Mouse (Mus musculus): Measurements from ENCODE around the gene Sphk1. TPM values are rescaled to one million over a fixed set of nuclear protein-coding genes. Genes with fewer than 3 reads are reported as not detected.

Sphk1 gene
- total RNA-seq, 2 experiments from 2014 or later, result 2.6 to 2.7 TPM

GRCm38 (mm10) chr11:116572756-116573543, 42.2 kb downstream of the Sphk1 start:
- intact Hi-C loops (cut with DNase I), result no loop called here
- DNase-seq, result peak; percentile 19 to 35

GRCm38 (mm10) chr11:116574486-116574885, 43.8 kb downstream of the Sphk1 start:
- intact Hi-C loops (cut with DNase I), result no loop called here
- DNase-seq, result no peak

- no peak for DNase-seq
- intact Hi-C loops (cut with DNase I), result no loop called here
These were observed 44.3 kb downstream of the Sphk1 start for GRCm38 (mm10) chr11:116574982-116575381.

GRCm38 (mm10) chr11:116575396-116575795, 44.7 kb downstream of the Sphk1 start:
- no peak for DNase-seq

DNA sequence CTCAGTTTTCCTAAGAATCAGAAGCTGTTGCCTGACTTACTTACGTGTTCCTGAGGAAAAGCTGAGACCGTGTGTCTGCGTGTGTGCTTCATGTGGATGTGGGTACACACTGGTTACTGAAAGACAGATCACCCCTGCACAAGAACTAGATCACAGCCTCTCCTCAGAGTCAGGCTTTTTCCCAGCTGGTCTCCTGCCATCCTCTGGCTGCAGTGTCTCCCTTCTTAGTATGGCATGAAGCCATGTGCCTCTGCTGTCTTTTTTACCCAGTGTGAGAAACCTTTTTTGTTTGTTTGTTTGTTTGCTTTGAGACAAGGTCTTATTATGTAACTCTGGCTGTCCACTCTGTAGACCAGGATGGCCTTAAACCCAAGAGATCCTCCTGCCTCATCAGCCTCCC, 48.6 kb downstream of the Sphk1 start:
- no peak for DNase-seq
- intact Hi-C loops (cut with DNase I), result no loop called here

More at GRCm38 (mm10) chr11:116575396-116575795, 44.7 kb downstream of the Sphk1 start:
- intact Hi-C loops (cut with DNase I), result no loop called here

- intact Hi-C loops (cut with DNase I), result no loop called here
These were observed 49.4 kb downstream of the Sphk1 start for GRCm38 (mm10) chr11:116580031-116580652.

DNA sequence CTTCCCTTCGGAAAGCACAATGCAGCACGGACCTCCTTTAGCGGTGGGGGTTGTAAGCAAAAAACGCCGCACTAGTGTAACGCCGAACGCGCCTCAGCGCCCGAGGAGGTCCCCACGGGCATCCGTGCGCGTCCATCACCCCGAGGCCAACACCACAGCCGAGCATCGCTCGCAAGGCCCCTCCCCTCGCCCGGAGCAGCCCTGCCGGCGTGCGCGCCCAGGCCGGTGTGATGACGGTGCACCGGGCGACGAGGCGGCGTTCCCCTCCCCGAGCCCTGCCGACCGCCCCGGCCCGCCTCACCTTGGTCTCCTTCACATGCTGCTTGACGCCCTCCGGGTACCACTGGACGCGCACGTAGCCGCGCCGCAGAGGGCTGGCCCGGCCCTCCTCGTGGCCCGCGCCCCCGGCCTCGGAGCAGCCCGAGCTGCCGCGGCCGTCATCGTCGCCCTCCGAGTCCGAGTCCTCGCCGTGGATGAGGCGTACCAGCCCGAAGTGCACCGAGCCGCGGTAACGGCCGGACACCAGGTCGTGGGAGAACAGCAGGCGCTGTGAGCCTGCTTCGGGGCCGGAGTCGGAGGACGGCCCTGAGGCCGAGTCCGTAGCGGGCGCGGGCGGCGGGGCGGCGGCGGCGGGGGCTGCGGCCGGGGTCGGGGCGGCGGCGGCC, 50.1 kb downstream of the Sphk1 start:
- intact Hi-C loops (cut with DNase I), result no loop called here
- peak; percentile 55 to 60 for DNase-seq

More at GRCm38 (mm10) chr11:116580031-116580652, 49.4 kb downstream of the Sphk1 start:
- no peak for DNase-seq

DNA sequence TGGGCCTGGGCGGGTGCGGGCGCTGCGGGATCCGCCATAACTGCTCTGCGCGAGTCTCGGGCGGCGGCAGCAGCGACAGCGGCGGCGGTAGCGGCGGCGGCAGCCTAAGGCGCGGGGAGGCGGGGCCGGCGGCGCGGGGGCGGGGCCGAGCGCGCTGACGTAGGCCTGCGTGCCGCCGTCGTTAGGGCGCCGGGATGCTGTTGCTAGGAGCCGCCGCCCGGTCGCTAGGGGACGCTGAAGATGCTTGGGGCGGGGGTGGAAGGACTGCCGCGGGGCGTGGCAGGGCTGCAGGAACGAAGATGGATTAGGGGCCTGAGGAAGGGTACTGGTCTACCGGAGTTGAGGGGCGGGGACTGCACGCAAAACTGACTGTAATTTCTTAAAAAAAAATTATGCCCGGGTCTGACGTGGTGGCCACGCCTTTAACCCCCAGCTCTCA, 50.7 kb downstream of the Sphk1 start, which contains the start of gene Ube2o:
Gene Ube2o, minus strand, starts transcription at position 72 of the 439 bp plus-strand sequence.
- intact Hi-C loops (cut with DNase I), result no loop called here

GRCm38 (mm10) chr11:116585682-116586081, 55.0 kb downstream of the Sphk1 start:
- no peak for DNase-seq

More for the DNA sequence above, 50.7 kb downstream of the Sphk1 start, which contains the start of gene Ube2o:
- peak; percentile 92 for DNase-seq

More at GRCm38 (mm10) chr11:116585682-116586081, 55.0 kb downstream of the Sphk1 start:
- intact Hi-C loops (cut with DNase I), result loop anchor here (1.0 kb wide), 1 partner anchor 43 kb away; no protein-coding TSS in a partner anchor

Other genes starting within 250 kb of the Sphk1 start
- gene Galr2, start 250.0 kb upstream of the Sphk1 start, total RNA-seq (2021), result not detected
- gene Exoc7, start 223.7 kb upstream of the Sphk1 start, total RNA-seq (2021), result 10 to 100 TPM; 44.3 to 52.3 TPM
- 1 to 10 TPM in 1 of 2 experiments, under 1 TPM in 1; 0.07 to 1.5 TPM for gene Foxj1, start 195.5 kb upstream of the Sphk1 start, total RNA-seq (2021)
- gene Rnf157, start 117.9 kb upstream of the Sphk1 start, total RNA-seq (2021), result 1 to 10 TPM; 5.8 to 8.8 TPM
- 10 to 100 TPM; 41.2 to 42.9 TPM for gene Ubald2, start 96.8 kb upstream of the Sphk1 start, total RNA-seq (2021)
- not detected for gene Qrich2, start 64.7 kb upstream of the Sphk1 start, total RNA-seq (2021)
- gene Prpsap1, start 36.7 kb upstream of the Sphk1 start, total RNA-seq (2021), result 10 to 100 TPM; 41.5 to 45.4 TPM
- 10 to 100 TPM; 43.3 to 49.2 TPM for gene Ube2o, start 50.5 kb downstream of the Sphk1 start, total RNA-seq (2021)
- gene Aanat, start 55.5 kb downstream of the Sphk1 start, total RNA-seq (2021), result not detected
- gene Rhbdf2, start 96.1 kb downstream of the Sphk1 start, total RNA-seq (2021), result 10 to 100 TPM; 15.1 to 15.3 TPM
- 1 to 10 TPM; 1.4 to 1.9 TPM for gene Prcd, start 122.6 kb downstream of the Sphk1 start, total RNA-seq (2021)
- 10 to 100 TPM; 50.4 to 57.4 TPM for gene Cygb, start 123.4 kb downstream of the Sphk1 start, total RNA-seq (2021)
- not detected for gene St6galnac1, start 244.6 kb downstream of the Sphk1 start, total RNA-seq (2021)

Measured in heart, postnatal 14 days (tissue).